Mouse (Mus musculus) layer of hippocampus, postnatal 10 days (tissue): ENCODE data around the gene Ebf4. TPM values are rescaled to one million over a fixed set of nuclear protein-coding genes. Genes with fewer than 3 reads are reported as not detected.
"Not testable (repeated sequence)": the region's sequence is repeated elsewhere in the genome, so short reads cannot be mapped to it uniquely, and the experiment has no call there.

Source experiments
- DNase-seq, 2 experiments: peaks; one replicate each; pipeline ENCODE4 v3.0.0; 2021; ENCODE audit warnings: low spot score in 2 of 2
- total RNA-seq, 2 experiments: library from RNA; stranded (reverse); gene quantifications; 2 replicates each; pipeline ENCODE4 v1.2.3; 2021

The Ebf4 gene
- total RNA-seq, 2 experiments from 2014 or later = 15.6 to 16.2 TPM

DNA sequence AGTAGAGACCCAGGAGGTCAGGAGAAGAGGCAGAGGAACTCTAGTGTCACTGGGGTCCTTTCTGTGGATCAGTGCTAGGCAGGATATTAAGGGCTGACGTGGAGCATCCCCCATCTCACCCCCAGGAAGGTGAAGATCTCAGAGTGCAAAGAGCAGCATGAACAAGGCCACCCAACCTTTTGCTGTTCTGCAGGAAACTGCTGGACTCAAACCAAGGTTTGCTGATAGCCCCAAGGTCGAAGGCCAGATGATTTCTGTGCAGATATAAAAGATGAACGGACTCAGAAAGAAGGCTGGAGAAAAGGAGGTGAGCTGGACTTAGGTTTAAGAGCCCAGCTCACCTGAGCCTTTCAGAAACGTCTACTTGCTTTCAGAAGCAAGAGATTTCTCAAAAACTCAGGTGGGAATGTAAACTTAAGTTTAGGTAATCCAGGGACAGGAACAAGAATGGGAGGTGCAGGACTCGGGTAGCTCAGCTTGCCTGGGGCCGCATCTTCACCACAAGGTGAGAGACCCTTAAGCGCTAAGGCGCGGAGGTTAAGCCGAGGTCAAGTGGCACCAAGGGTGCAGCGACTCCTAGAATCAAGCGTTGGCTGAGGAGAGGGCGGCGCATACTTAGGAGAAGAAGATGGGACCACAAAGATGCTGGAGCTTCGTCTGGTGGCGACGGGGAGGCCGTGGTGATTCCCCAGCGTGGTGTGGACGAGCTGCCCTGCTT lies 592 bp upstream of the Ebf4 start:
- no peak for DNase-seq

DNA sequence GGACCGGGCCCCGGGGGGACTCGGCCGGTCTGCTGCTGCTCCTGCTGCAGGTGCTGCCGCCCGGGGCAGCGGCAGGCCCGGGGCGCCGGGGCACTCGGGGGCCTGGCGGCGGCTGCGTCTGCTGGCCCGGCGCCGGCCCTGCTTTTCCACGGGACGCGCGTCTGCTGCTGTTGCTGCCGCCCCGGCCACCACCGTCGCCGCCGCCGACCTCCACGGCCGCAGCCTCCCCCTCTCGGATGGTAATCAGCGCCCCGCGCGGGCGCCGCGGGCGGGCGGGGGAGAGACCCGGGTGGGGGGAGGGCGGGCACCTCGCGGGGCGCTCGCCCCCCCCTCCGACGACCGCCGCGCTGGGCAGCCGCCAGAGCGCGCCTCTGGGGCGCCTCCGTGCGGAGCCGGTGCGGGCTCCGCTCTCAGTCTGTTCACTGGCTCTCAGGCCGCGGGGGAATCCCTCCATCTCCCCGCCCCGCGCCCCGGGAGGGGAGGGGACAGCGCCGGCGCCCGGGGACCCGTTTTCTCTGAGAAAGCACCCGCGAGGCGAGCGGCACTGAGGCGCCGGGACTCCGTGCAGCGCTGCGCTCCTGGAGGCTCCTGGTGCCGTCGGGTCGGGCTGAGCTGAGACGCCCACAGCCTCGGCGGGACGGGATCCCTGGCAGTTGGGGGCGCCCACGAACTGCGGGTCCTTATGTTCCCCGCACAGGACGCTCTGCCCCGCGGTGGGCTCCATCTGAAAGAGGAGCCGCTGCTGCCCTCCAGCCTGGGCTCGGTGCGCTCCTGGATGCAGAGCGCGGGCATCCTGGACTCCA lies 563 bp downstream of the Ebf4 start:
- DNase-seq = peak; percentile 68 to 77

DNA sequence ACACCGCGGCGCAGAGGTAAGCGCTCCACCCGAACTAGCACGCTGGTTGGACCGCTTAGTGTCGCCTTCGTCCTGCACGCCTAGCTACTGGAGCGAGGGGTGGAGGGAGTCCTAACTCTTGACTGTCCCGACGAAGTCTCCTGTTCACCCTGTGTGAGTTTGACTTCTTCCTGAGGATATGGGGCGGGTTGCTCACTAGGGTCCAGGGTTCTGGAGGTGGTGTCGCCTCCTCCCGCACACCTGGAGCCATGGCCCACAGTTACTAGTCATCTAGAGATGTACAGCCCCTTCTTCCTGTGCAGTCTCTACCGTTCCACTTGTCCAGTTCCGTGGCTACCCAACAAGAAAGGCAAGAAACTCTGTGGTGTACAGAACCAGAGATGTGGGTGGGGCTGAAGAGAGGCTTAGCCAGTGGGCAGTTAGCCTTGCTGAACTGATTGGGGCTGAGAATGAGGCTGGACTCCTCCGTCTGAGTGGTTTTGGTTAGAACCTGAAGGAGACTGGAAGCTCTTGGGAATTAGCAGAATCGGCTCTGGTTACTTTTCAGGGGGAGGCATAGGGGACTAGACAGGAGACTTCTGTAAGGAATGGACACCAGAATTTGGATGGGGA lies 1.3 kb downstream of the Ebf4 start:
- DNase-seq = no peak

DNA sequence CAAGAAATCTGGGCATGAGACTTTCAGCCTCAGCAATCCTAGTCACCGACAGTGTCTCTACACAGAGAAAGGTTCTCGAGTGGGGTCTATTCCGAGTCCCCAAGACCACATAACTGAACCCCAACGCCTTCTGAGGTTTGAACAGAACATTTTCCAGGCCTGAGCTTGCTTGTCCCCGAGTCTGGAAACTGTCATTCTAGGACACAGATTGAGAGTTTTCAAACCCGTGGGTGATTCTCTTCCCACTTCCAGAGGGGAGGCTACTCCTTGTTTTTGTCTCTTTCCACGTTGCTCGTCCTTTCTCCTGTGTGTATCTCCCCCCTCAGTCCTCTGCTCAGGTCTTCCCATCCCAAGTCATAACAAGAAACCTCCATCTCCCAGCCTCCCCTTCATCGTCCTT lies 2.6 kb downstream of the Ebf4 start:
- no peak for DNase-seq

DNA sequence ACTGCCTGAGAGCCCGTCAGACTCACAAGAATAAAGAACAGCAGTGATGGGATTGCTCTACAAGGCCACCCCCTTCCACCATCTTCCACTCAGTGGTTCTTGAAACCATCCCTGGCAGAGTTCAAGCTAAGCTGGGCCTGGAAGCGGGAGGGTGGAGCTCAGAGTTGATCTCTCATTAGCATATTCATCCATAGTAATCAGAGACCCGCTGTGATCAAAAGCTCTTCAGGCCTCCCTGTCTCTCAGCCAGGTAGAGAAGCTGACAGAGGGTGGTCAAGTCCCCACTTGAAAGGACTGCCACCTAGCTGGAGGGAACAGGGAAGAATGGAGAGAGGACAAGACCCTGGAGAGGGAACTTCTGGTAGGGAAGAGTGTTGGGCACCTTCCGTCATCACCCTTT lies 8.0 kb downstream of the Ebf4 start:
- no peak for DNase-seq

DNA sequence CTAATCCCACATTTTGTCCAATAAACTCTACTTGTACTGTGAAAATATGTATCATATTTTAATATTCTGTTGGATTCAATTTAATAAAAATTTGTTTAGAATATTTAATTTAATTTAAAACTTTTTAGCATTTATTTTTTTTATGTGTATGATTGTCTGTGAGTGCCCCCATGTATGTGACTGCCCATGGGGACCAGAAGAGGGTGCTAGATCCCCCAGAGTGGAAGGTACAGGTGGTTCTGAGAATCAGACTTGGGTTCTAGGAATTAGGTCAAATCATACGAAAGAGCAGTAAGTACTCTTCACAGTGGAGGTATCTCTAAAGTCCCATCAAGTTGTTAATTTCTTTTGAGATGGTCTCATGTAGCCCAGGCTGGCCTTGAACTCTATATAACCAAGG lies 32.1 kb downstream of the Ebf4 start:
- no peak for DNase-seq

DNA sequence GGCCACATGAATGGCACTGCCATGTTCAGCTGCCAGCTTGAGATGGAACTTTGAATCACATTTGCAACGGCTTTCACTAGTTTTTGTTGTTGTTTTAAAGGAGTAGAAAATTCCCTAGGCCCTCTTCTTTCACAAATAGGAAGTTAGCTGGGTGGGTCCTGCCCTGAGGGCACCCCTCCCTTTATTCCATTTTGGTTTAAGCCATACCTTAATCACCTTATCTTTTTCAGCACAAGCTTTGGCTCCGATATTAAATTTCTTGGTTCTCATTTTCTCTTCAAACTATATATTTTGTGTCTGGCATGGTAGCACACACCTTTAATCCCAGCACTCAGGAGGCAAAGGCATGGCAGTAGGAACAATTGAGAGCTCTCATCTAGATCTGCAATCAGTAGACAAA lies 34.5 kb downstream of the Ebf4 start:
- DNase-seq = no peak

DNA sequence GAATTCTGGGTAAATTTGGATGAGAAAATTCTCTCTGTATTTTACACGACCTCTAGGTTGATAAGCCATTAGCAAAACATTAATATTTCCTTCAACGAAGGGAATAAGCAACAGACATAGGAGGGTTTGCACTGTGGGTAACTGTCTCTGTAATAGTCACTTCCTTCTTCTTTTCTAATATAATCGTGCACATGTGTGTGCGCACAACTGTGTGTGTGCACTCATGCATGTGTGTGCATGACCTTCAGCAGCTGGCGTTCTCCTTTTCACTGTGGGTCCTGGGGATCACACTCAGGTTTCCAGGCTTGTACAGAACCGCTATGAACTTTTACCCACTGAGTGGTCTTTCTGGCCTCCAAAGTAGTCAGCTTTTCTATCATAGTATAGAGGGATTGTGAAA lies 40.1 kb downstream of the Ebf4 start:
- no peak for DNase-seq

DNA sequence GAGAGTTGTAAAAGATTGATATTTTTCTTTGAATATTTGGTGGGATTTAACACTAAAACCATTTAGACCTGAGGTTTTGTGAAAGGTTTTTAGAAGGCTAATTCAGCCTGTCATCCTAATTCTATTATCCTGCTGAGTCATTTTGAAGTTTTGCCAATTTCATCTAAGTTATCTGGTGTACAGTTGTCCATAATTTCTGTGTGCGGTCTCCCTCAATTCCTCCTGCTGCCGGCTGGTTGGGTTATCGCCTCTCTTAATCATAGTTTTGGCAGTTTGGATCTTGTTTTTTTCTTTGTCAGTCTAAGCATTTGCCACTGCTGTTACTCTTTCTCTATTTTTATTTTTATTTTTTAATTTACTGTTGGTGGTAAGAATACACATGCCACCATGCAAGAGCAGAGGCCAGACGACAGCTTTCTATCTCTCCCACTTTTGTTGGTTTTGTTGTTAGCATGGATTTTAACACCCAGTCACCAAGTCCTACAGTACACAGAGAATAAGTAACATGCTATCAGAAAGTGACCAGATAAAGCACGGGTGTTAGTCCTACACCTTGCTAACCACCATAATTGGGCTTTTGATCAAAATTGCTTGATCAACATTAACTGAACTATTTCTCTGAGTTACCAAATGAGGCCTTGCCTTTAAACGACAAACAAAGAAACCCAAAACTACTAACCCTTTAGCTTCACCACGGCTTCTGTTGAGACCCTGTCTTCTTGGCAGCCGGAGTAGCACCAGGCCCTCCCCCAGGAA lies 45.7 kb downstream of the Ebf4 start:
- no peak for DNase-seq

DNA sequence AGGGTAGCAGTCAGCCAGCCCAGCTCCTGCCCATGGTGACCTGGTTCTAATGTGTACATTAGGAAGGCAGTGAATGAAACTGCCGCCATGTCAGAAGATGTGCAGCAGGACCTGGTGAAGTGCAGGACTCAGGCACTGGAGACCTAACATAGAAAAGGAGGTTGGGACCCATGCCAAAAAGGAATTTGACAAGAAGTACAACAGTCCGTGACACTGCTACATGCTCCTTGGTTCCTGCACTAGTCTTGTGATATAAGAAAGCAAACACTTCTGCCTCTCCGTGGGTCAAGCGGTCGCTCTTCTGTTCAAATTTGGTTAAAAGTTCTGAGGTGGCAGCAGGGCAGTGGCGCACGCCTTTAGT lies 46.2 kb downstream of the Ebf4 start:
- DNase-seq = no peak

DNA sequence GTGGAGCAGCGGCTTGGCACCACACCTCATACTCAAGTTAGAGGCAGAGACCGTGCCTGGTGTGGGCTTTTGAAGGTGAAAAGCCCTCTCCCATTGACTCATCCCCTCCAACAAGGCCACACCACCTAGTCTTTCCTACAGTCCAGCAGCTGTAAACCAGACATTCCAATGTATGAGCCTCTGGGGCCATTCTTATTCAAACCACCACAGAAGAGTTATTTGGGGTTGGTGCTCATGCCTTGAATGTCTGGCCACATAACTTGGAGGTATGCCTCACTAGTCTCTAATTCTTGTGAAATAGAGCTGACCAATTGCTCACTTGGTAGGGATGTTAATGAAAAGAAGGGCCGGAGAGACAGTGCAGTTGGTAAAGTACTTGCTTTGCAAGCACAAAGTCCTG lies 55.4 kb downstream of the Ebf4 start:
- no peak for DNase-seq

DNA sequence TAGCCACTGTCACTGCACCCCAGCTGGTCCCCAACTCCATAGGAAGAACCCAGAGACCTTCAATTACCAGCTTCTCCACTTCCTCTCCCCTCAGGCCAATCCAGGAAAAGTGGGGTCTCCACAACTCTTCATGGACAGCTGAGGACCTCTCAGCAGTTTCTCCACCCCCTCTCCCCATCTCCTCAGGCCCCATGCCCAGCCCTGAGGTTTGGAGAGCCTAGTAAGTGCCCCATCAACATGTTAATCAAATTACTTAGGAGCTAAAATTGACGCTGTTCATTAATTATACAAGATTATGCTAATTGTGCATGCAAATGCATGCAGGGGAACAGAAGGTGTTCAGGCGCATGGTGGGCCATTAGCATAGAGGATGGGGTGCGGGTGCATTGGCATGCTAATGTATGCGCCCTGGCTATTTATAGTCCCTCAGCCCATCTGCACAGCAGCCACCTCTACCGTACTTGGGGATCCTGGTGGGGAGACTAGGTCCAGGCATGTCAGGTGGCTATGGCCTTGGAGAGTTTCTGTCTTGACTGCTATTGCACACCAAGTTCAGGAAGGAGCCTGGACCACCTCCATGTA lies 56.9 kb downstream of the Ebf4 start:
- peak in 1 of 2 experiments; percentile 17 for DNase-seq

DNA sequence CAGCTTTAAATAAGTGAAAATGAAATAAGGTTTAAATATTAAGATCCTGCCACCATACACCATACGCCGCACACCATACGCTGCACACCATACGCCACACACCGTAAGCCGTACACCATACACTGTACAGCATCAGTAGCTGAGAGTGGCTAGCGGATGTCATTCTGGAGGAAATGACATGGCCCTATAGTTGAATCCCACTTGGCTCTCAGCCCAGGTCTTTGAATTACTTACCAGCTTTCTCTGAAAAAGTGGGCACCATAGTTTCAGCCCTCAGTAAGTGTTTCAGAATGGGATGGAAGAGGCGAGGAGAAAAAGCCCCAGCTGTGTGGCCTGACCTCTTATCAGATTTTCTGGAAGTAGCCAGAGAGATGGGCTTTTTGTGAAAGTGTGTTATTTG lies 58.4 kb downstream of the Ebf4 start:
- DNase-seq = no peak

DNA sequence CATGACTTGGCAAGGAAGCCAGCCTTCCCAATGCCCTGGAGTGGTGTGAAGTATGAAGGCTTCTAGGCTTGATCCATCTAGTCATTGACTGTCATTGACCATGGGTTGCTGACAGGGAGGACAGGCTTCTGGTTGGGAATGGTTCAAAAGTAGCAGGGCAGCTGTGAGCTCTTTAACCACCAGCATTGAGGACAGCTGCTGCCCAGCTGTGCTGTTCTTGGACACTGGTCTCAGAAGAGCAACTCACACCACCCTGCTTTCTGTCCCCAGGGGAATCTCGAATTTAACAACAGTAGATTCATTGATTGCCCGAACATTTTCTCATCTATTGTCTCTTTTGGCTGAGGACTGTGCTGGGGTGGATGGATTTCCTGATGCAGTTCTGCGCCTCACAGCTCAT lies 58.9 kb downstream of the Ebf4 start:
- no peak for DNase-seq

DNA sequence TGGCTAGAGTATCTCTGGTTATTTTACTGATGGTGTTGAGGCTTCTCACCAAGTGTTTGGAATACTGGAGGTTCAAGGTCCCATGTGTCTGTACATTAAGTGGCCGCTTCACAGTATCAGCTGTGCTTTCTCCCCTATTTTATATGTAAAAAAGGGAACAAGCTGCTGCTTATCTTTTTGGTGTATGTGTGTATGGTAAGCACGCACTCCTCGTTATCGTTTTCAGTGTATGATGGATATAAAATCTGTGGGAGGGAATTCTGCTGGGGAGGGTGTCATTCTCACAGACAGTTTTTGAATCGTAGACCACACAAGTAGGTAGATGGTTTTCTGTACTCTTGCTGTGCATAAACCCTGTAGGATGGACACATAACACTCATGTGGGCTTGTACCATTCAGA lies 62.6 kb downstream of the Ebf4 start:
- DNase-seq = no peak

DNA sequence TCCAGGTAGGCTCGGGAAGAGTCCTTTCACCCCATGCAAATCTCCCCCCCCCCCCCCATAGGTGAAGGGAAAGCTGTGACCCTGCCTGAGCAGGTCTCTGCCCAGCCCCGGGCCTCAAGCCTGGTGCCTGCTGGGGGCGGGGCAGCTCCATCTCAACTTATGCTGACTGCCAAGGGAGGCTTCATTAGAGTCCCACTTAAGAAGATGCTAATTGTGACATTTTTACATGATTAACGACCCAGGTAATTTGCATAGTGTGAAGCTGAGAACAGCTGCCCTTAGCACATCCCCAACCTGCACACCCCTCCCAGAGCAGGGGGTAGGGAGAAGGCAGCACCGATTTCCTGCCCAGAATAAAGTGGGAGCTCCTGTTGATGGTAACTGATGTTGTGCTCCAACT lies 63.9 kb downstream of the Ebf4 start:
- DNase-seq = no peak

DNA sequence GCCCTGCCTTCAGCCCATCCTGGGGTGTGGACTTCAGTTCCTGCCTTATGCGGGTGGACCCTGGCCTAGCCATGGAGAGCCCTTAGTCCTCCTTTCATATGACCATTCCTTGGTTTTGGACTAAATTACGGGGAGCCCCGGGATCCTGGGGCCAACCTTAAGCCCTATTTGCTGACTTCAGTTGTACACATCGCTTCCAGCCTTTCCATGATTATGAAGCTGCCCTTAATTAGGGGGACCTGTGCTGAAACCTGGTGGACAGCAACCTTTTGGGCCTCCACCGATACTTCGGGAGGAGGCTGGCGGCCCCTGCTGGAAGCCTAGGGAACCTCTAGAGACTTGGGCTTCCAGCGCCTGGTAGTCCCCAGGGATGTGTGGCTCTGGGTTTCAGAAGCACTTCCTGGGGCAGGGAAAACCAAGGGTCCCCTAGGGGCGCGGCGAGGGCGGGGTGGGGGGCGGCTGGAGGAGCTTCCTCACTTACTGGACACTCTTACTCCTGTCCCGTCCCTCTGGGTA lies 67.6 kb downstream of the Ebf4 start:
- peak; percentile 62 to 75 for DNase-seq

DNA sequence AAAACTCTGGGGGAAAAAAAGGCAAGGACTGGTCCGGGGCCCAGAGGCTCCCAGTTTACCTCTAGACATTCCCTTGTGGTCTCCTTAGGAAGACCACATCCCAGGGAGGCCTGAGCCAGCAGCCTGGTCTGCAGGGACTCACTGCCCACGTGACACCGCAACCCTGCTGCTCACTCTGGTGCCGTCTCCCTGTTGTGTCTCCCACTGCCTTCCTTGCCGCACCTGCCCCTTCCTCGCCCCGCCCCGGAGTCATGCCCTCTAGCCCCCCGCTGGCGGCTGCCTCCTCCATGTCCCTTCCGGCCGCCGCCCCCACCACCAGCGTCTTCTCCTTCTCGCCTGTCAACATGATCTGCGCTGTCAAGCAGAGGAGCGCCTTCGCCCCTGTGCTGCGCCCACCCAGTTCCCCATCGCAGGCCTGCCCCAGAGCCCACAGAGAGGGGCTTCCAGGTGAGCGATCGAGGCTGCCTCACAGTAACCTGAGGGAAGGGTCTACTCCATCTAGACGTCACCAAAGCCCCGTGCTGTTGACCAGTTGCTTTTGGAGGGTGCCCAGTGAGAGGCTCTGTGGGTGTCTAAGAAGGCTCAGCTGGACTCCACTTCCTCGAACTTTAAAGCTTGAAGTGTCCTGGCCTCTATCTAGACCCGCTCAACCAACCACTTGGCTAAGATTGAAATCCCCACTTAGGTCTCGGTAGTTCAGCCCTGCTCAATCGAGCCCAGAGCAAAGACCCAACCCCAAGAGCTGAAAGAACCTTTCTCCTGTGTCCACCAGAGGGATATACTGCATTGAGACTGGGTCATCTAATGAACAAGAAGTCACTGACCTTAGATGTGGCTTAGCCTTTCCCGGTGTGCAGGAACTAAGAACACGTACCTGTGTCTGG lies 70.5 kb downstream of the Ebf4 start:
- no peak for DNase-seq

DNA sequence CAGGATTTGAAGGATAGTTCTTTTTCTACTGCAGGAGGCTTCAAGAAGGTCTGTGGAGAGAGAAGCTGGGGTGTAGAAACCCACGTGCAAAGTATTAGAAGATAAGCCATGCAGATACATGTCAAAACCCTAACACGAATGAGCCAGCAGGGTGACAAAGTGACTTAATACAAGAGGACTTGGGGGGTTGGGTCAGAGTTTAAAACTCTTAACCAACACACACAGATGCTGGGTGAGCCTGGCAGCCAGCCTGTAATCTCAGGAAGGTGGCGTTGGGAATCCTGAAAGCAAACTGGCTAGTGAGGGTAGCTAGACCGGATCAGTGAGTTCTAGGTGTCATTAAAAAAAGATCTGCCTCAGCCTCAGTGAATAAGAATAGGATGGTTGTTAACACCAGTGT lies 72.4 kb downstream of the Ebf4 start:
- no peak for DNase-seq

DNA sequence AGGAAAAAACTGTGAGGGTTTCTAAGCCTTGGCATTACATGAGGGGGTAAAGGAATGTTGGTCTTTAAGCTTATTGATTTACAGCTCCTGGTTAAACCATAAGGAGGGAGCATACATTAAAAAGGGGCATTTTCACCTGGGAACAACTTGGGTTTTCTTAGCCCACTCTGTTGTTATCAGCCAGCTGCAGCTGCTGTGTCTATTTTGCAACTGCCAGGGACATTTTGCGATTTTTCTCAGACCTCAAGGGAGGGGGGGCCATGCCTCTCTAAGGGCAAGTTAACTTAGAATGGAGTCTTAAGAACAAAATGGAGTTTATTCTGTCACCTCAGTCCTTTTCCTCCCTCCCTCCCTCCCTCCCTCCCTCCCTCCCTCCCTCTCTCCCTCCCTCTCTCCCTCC lies 78.1 kb downstream of the Ebf4 start:
- not testable (repeated sequence) for DNase-seq
